ENCODE assay signal across 9 mouse cellular contexts in genomic region chr15:97765090-97765794, GRCm38 (mm10). TPM values are rescaled to one million over a fixed set of nuclear protein-coding genes. Genes with fewer than 3 reads are reported as not detected.
DNase-seq lines count a peak whose midpoint lies in the region; ATAC-seq lines count a peak whose summit lies in the region.
"Had no signal": no experiment of that assay in that cellular context is flagged by ENCODE, and none has a peak within 500 bp of the region (broad histone marks: within the 10 kb centered on the region; RNA-seq: fewer than 3 reads in every experiment).

No protein-coding gene starts in this region.

- peaks cover 28% of the 10 kb centered on the region for H3K4me1 ChIP-seq in forebrain, embryonic 14.5 days (ENCODE audit: control insufficient read depth, insufficient read depth, low read length)
- peaks cover 61% of the 10 kb centered on the region for H3K4me1 ChIP-seq in kidney, embryonic 16.5 days (ENCODE audit: insufficient read depth, low read length)
- peaks cover 34% of the 10 kb centered on the region for H3K4me1 ChIP-seq in midbrain, embryonic 15.5 days

- DNase-seq in heart, adult 8-10 months (ENCODE audit: low spot score): peak; percentile 74
- no peak for DNase-seq in heart, postnatal 36 days
- DNase-seq in forebrain, embryonic 14.5 days (ENCODE audit: low spot score): no peak
- no peak for DNase-seq in testis, postnatal 14 days (ENCODE audit: low spot score)
- DNase-seq in spleen, postnatal 4 days (ENCODE audit: low spot score in 2 of 2): no peak
- DNase-seq: right cerebral cortex, adult 18-20 months had no signal

- H3K4me2 ChIP-seq in forebrain, embryonic 14.5 days (ENCODE audit: low read length): peak overlapping the region; percentile 73; the same call in 1 of the 2 replicates
- H3K4me2 ChIP-seq in kidney, embryonic 16.5 days (replicated peaks; ENCODE audit: low read depth, low read length): peak overlapping the region; percentile 95
- peak overlapping the region; percentile 90 for H3K4me2 ChIP-seq in midbrain, embryonic 15.5 days

- no peak overlapping the region; the same call in 1 of the 2 replicates for H3K9ac ChIP-seq in forebrain, embryonic 14.5 days (ENCODE audit: low read length)
- H3K9ac ChIP-seq in kidney, embryonic 16.5 days (replicated peaks; ENCODE audit: low read length): peak overlapping the region; percentile 83
- H3K9ac ChIP-seq in midbrain, embryonic 15.5 days: no peak overlapping the region

- H3K36me3 ChIP-seq in forebrain, embryonic 14.5 days (ENCODE audit: control insufficient read depth, insufficient read depth, low read length): no peaks in the 10 kb centered on the region
- 0 out of 2 replicates have a peak, but pooled peaks cover 2% of the 10 kb centered on the region for H3K36me3 ChIP-seq in kidney, embryonic 16.5 days (ENCODE audit: insufficient read depth, low read length)
- H3K36me3 ChIP-seq in midbrain, embryonic 15.5 days (replicated peaks): no peaks in the 10 kb centered on the region

- H3K4me3 ChIP-seq in forebrain, embryonic 14.5 days (ENCODE audit: low read depth, low read length): no peak overlapping the region
- H3K4me3 ChIP-seq in kidney, embryonic 16.5 days (ENCODE audit: low read length): peak overlapping the region; percentile 64
- H3K4me3 ChIP-seq in midbrain, embryonic 15.5 days: peak overlapping the region; percentile 3; the same call in 1 of the 2 replicates

- ATAC-seq in forebrain, embryonic 14.5 days: no peak
- ATAC-seq in kidney, embryonic 16.5 days (ENCODE audit: low FRiP score, low TSS enrichment): no peak
- ATAC-seq in midbrain, embryonic 15.5 days (replicated peaks): no peak
- no peak for ATAC-seq in inflammation-experienced regulatory T-cells, adult 6 months

- WGBS in forebrain, embryonic 14.5 days: 40% methylated on average over 13 of the region's 13 CpGs
- 28% methylated on average over 13 of the region's 13 CpGs for WGBS in kidney, embryonic 16.5 days
- WGBS in midbrain, embryonic 15.5 days: 37% methylated on average over 13 of the region's 13 CpGs

- H3K9me3 ChIP-seq in forebrain, embryonic 14.5 days (replicated peaks; ENCODE audit: control insufficient read depth, low read length): no peaks in the 10 kb centered on the region
- no peaks in the 10 kb centered on the region for H3K9me3 ChIP-seq in kidney, embryonic 16.5 days (ENCODE audit: low read length)
- H3K9me3 ChIP-seq in midbrain, embryonic 15.5 days: no peaks in the 10 kb centered on the region

- no peak overlapping the region for H3K27ac ChIP-seq in forebrain, embryonic 14.5 days (ENCODE audit: low read depth, low read length)
- H3K27ac ChIP-seq in kidney, embryonic 16.5 days (ENCODE audit: low read length): peak overlapping the region; percentile 24; the same call in 1 of the 2 replicates
- H3K27ac ChIP-seq in midbrain, embryonic 15.5 days: no peak overlapping the region

- intact Hi-C loops in heart, postnatal 36 days (cut with DNase I): no loop called here

- peaks cover 16% of the 10 kb centered on the region for H3K27me3 ChIP-seq in forebrain, embryonic 14.5 days (replicated peaks; ENCODE audit: control insufficient read depth, insufficient read depth, low read length)
- H3K27me3 ChIP-seq in kidney, embryonic 16.5 days (ENCODE audit: insufficient read depth, low read length): peaks cover 5% of the 10 kb centered on the region; the same call in 1 of the 2 replicates
- H3K27me3 ChIP-seq in midbrain, embryonic 15.5 days (replicated peaks): peaks cover 22% of the 10 kb centered on the region

RNA-seq across cellular contexts. Expression of gene Rapgef3, which starts 2.5 kb away (rescaled TPM):
- total RNA-seq in heart, adult 8-10 months (2022): 10 to 100 TPM; 20.5 to 27.4 (median 23.8) TPM
- total RNA-seq in heart, postnatal 36 days (2021): 10 to 100 TPM; 25.4 to 27.4 TPM
- 4.9 and 6.4 TPM in 2 replicates for polyA plus RNA-seq in forebrain, embryonic 14.5 days (2014; fragmentation: Nextera tagmentation; extraction: Ambion mirVana)
- 36.3 and 36.4 TPM in 2 replicates for polyA plus RNA-seq in kidney, embryonic 16.5 days (2015; fragmentation: Nextera tagmentation; extraction: Ambion mirVana)
- polyA plus RNA-seq in midbrain, embryonic 15.5 days (2015; fragmentation: Nextera tagmentation; extraction: Ambion mirVana): 15.4 and 16.8 TPM in 2 replicates
- not detected for polyA plus RNA-seq in inflammation-experienced regulatory T-cells, adult 6 months (2017; shearing (Covaris generic))

RNA-seq across cellular contexts. Expression of gene Slc48a1, which starts 13.1 kb away (rescaled TPM):
- total RNA-seq in heart, adult 8-10 months (2022): 10 to 100 TPM; 63.6 to 76.6 (median 67.9) TPM
- total RNA-seq in heart, postnatal 36 days (2021): 10 to 100 TPM; 73.3 to 84.1 TPM
- polyA plus RNA-seq in forebrain, embryonic 14.5 days (2014; fragmentation: Nextera tagmentation; extraction: Ambion mirVana): 65.4 and 69.1 TPM in 2 replicates
- polyA plus RNA-seq in kidney, embryonic 16.5 days (2015; fragmentation: Nextera tagmentation; extraction: Ambion mirVana): 81.7 and 81.9 TPM in 2 replicates
- 85.7 and 90.1 TPM in 2 replicates for polyA plus RNA-seq in midbrain, embryonic 15.5 days (2015; fragmentation: Nextera tagmentation; extraction: Ambion mirVana)
- 10 to 100 TPM; 30.1 to 34.1 (median 30.8) TPM for polyA plus RNA-seq in inflammation-experienced regulatory T-cells, adult 6 months (2017; shearing (Covaris generic))

RNA-seq across cellular contexts. Expression of gene Endou, which starts 34.1 kb away (rescaled TPM):
- 1 to 10 TPM; 1.3 to 2.3 (median 1.7) TPM for total RNA-seq in heart, adult 8-10 months (2022)
- total RNA-seq in heart, postnatal 36 days (2021): 1 to 10 TPM; 1.3 to 2.2 TPM
- 0.11 and 0.14 TPM in 2 replicates for polyA plus RNA-seq in forebrain, embryonic 14.5 days (2014; fragmentation: Nextera tagmentation; extraction: Ambion mirVana)
- polyA plus RNA-seq in kidney, embryonic 16.5 days (2015; fragmentation: Nextera tagmentation; extraction: Ambion mirVana): 0.45 and 0.60 TPM in 2 replicates
- 0.17 and 0.27 TPM in 2 replicates for polyA plus RNA-seq in midbrain, embryonic 15.5 days (2015; fragmentation: Nextera tagmentation; extraction: Ambion mirVana)
- polyA plus RNA-seq in inflammation-experienced regulatory T-cells, adult 6 months (2017; shearing (Covaris generic)): not detected

RNA-seq across cellular contexts. Expression of gene Rpap3, which starts 59.6 kb away (rescaled TPM):
- 10 to 100 TPM; 13.4 to 17.9 (median 15.3) TPM for total RNA-seq in heart, adult 8-10 months (2022)
- total RNA-seq in heart, postnatal 36 days (2021): 10 to 100 TPM; 13.1 to 15.7 TPM
- polyA plus RNA-seq in forebrain, embryonic 14.5 days (2014; fragmentation: Nextera tagmentation; extraction: Ambion mirVana): 44.3 and 45.4 TPM in 2 replicates
- 31.0 and 33.0 TPM in 2 replicates for polyA plus RNA-seq in kidney, embryonic 16.5 days (2015; fragmentation: Nextera tagmentation; extraction: Ambion mirVana)
- 31.1 and 33.7 TPM in 2 replicates for polyA plus RNA-seq in midbrain, embryonic 15.5 days (2015; fragmentation: Nextera tagmentation; extraction: Ambion mirVana)
- 10 to 100 TPM; 17.3 to 34.2 (median 22.8) TPM for polyA plus RNA-seq in inflammation-experienced regulatory T-cells, adult 6 months (2017; shearing (Covaris generic))
